In genomic region chr5:139371631-139372401, GRCm38 (mm10) we compare ENCODE assay signal across 8 mouse cellular contexts. TPM values are rescaled to one million over a fixed set of nuclear protein-coding genes. Genes with fewer than 3 reads are reported as not detected.
A peak's percentile ranks its signal among the peaks of the same experiment; 100 is the strongest.
DNase-seq lines count a peak whose midpoint lies in the region; ATAC-seq lines count a peak whose summit lies in the region.

No protein-coding gene starts in this region.

- 1% methylated on average over 39 of the region's 39 CpGs for WGBS in intestine, embryonic 15.5 days
- 2% methylated on average over 39 of the region's 39 CpGs for WGBS in midbrain, embryonic 10.5 days

- H3K4me3 ChIP-seq in intestine, embryonic 15.5 days (replicated peaks): peak overlapping the region; percentile 63
- H3K4me3 ChIP-seq in midbrain, embryonic 10.5 days: peak overlapping the region; percentile 76

- H3K36me3 ChIP-seq in intestine, embryonic 15.5 days: no peaks in the 10 kb centered on the region
- no peaks in the 10 kb centered on the region for H3K36me3 ChIP-seq in midbrain, embryonic 10.5 days

- H3K4me1 ChIP-seq in intestine, embryonic 15.5 days (replicated peaks): peaks cover 16% of the 10 kb centered on the region; the same call in 1 of the 2 replicates
- H3K4me1 ChIP-seq in midbrain, embryonic 10.5 days: peaks cover 43% of the 10 kb centered on the region

- H3K9me3 ChIP-seq in intestine, embryonic 15.5 days: no peaks in the 10 kb centered on the region
- no peaks in the 10 kb centered on the region for H3K9me3 ChIP-seq in midbrain, embryonic 10.5 days (replicated peaks)

- peak overlapping the region; percentile 81 for H3K27ac ChIP-seq in intestine, embryonic 15.5 days
- peak overlapping the region; percentile 95 for H3K27ac ChIP-seq in midbrain, embryonic 10.5 days (replicated peaks)

- no peaks in the 10 kb centered on the region for H3K27me3 ChIP-seq in intestine, embryonic 15.5 days (replicated peaks)
- no peaks in the 10 kb centered on the region for H3K27me3 ChIP-seq in midbrain, embryonic 10.5 days (ENCODE audit: low read depth, poor library complexity, severe bottlenecking)

- intact Hi-C loops in gastrocnemius, postnatal 36 days (cut with DNase I): no loop called here
- intact Hi-C loops in left cerebral cortex, postnatal 36 days (cut with DNase I): no loop called here

- ATAC-seq in intestine, embryonic 15.5 days: peak; percentile 95

- H3K9ac ChIP-seq in intestine, embryonic 15.5 days: peak overlapping the region; percentile 93

- DNase-seq in adrenal gland, postnatal 10 days: peak; percentile 96
- DNase-seq in embryo, embryonic 11.5 days (ENCODE audit: low read depth, low spot score): peak; percentile 90
- peak; percentile 85 to 86 for DNase-seq in gastrocnemius, postnatal 36 days
- peak; percentile 87 for DNase-seq in left cerebral cortex, postnatal 36 days (ENCODE audit: low spot score in 2 of 2)
- peak; percentile 91 for DNase-seq in midbrain, embryonic 10.5 days (ENCODE audit: low spot score)
- peak; percentile 84 to 85 for DNase-seq in right cerebral cortex, postnatal 36 days (ENCODE audit: low spot score in 2 of 2)
- peak; percentile 95 for DNase-seq in yolk sac, embryonic 10.5 days (ENCODE audit: low spot score)

- peak overlapping the region; percentile 80 for H3K4me2 ChIP-seq in intestine, embryonic 15.5 days (replicated peaks)

RNA-seq across cellular contexts. Expression of gene Gpr146, which starts 5.7 kb away (rescaled TPM):
- total RNA-seq in adrenal gland, postnatal 10 days (2021): 10 to 100 TPM; 12.0 to 13.2 TPM
- total RNA-seq in gastrocnemius, postnatal 36 days (2021): 10 to 100 TPM; 25.3 to 30.4 TPM
- 2.2 and 2.7 TPM in 2 replicates for polyA plus RNA-seq in intestine, embryonic 15.5 days (2015; fragmentation: Nextera tagmentation; extraction: Ambion mirVana)
- total RNA-seq in left cerebral cortex, postnatal 36 days (2021): 10 to 100 TPM; 13.5 to 14.0 TPM
- polyA plus RNA-seq in midbrain, embryonic 10.5 days (2016; fragmentation: Nextera tagmentation; extraction: Ambion mirVana): 1.7 and 2.0 TPM in 2 replicates

RNA-seq across cellular contexts. Expression of gene Cyp2w1, which starts 19.4 kb away (rescaled TPM):
- total RNA-seq in adrenal gland, postnatal 10 days (2021): not detected
- not detected for total RNA-seq in gastrocnemius, postnatal 36 days (2021)
- polyA plus RNA-seq in intestine, embryonic 15.5 days (2015; fragmentation: Nextera tagmentation; extraction: Ambion mirVana): 23.5 and 25.8 TPM in 2 replicates
- total RNA-seq in left cerebral cortex, postnatal 36 days (2021): not detected
- polyA plus RNA-seq in midbrain, embryonic 10.5 days (2016; fragmentation: Nextera tagmentation; extraction: Ambion mirVana): not detected in 2 replicates

RNA-seq across cellular contexts. Expression of gene Cox19, which starts 20.6 kb away (rescaled TPM):
- total RNA-seq in adrenal gland, postnatal 10 days (2021): 10 to 100 TPM; 81.5 to 84.7 TPM
- 10 to 100 TPM; 52.8 to 68.3 TPM for total RNA-seq in gastrocnemius, postnatal 36 days (2021)
- 162 and 168 TPM in 2 replicates for polyA plus RNA-seq in intestine, embryonic 15.5 days (2015; fragmentation: Nextera tagmentation; extraction: Ambion mirVana)
- total RNA-seq in left cerebral cortex, postnatal 36 days (2021): 10 to 100 TPM; 65.7 to 74.4 TPM
- 123 and 134 TPM in 2 replicates for polyA plus RNA-seq in midbrain, embryonic 10.5 days (2016; fragmentation: Nextera tagmentation; extraction: Ambion mirVana)

RNA-seq across cellular contexts. Expression of gene C130050O18Rik, which starts 33.3 kb away (rescaled TPM):
- under 1 TPM; 0.81 to 0.91 TPM for total RNA-seq in adrenal gland, postnatal 10 days (2021)
- under 1 TPM; 0.13 to 0.35 TPM for total RNA-seq in gastrocnemius, postnatal 36 days (2021)
- polyA plus RNA-seq in intestine, embryonic 15.5 days (2015; fragmentation: Nextera tagmentation; extraction: Ambion mirVana): 0.81 and 0.85 TPM in 2 replicates
- total RNA-seq in left cerebral cortex, postnatal 36 days (2021): under 1 TPM in 1 of 2 experiments, not detected in 1; 0.27 TPM
- polyA plus RNA-seq in midbrain, embryonic 10.5 days (2016; fragmentation: Nextera tagmentation; extraction: Ambion mirVana): 0.32 and 0.39 TPM in 2 replicates

RNA-seq across cellular contexts. Expression of gene Adap1, which starts 46.4 kb away (rescaled TPM):
- total RNA-seq in adrenal gland, postnatal 10 days (2021): 1 to 10 TPM; 5.9 to 7.5 TPM
- total RNA-seq in gastrocnemius, postnatal 36 days (2021): 1 to 10 TPM; 1.6 to 1.7 TPM
- 20.1 and 20.5 TPM in 2 replicates for polyA plus RNA-seq in intestine, embryonic 15.5 days (2015; fragmentation: Nextera tagmentation; extraction: Ambion mirVana)
- 100 to 1,000 TPM; 260 to 316 TPM for total RNA-seq in left cerebral cortex, postnatal 36 days (2021)
- 0.37 and 0.53 TPM in 2 replicates for polyA plus RNA-seq in midbrain, embryonic 10.5 days (2016; fragmentation: Nextera tagmentation; extraction: Ambion mirVana)

Comparison
In these comparisons a context has a peak if more than half of its experiments do, and no peak if none do; other contexts are left out.
1. Peak in every context shown above with its lines: DNase-seq, ATAC-seq, H3K4me3 ChIP-seq and H3K27ac ChIP-seq.